Mouse (Mus musculus) hindbrain, embryonic 16.5 days (tissue): Measurements from ENCODE around the gene Fbxo42. TPM values are rescaled to one million over a fixed set of nuclear protein-coding genes. Genes with fewer than 3 reads are reported as not detected.

Source experiments
- polyA plus RNA-seq: library from polyadenylated mRNA; unstranded; fragments of >200 nt; fragmentation: Nextera tagmentation; extraction: Ambion mirVana; gene quantifications from 2 replicates; pipeline ENCODE4 v1.2.1, GENCODE M21; 2015

Fbxo42 gene
- polyA plus RNA-seq, 1 experiment from 2014 or later = 20.4 TPM

Other genes starting within 250 kb of the Fbxo42 start
- 2.4 and 2.7 TPM in 2 replicates for gene Padi2, start 241.6 kb upstream of the Fbxo42 start, polyA plus RNA-seq
- gene Sdhb, start 186.7 kb upstream of the Fbxo42 start, polyA plus RNA-seq = 490 and 530 TPM in 2 replicates
- 185 and 196 TPM in 2 replicates for gene Atp13a2, start 161.0 kb upstream of the Fbxo42 start, polyA plus RNA-seq
- 130 and 180 TPM in 2 replicates for gene Mfap2, start 137.5 kb upstream of the Fbxo42 start, polyA plus RNA-seq
- gene Crocc, start 87.4 kb upstream of the Fbxo42 start, polyA plus RNA-seq = 4.6 and 4.9 TPM in 2 replicates
- gene Necap2, start 69.6 kb upstream of the Fbxo42 start, polyA plus RNA-seq = 54.0 and 55.5 TPM in 2 replicates
- gene Spata21, start 59.6 kb upstream of the Fbxo42 start, polyA plus RNA-seq = 0.60 and 1.0 TPM in 2 replicates
- 22.4 and 23.9 TPM in 2 replicates for gene Szrd1, start 8.1 kb upstream of the Fbxo42 start, polyA plus RNA-seq
- 8.4 and 8.9 TPM in 2 replicates for gene Rsg1, start 66.0 kb downstream of the Fbxo42 start, polyA plus RNA-seq
- gene Arhgef19, start 91.6 kb downstream of the Fbxo42 start, polyA plus RNA-seq = 1.7 and 2.0 TPM in 2 replicates
- 1.1 TPM in 2 replicates for gene Epha2, start 153.3 kb downstream of the Fbxo42 start, polyA plus RNA-seq
- gene Fam131c, start 220.3 kb downstream of the Fbxo42 start, polyA plus RNA-seq = 44.3 and 49.8 TPM in 2 replicates